23 mouse cellular contexts compared by ENCODE assay signal in genomic region chr16:67192852-67193415, GRCm38 (mm10).
DNase-seq lines count a peak whose midpoint lies in the region; ATAC-seq lines count a peak whose summit lies in the region.
"Had no signal": no experiment of that assay in that cellular context is flagged by ENCODE, and none has a peak within 500 bp of the region (broad histone marks: within the 10 kb centered on the region; RNA-seq: fewer than 3 reads in every experiment).

No protein-coding gene starts in this region.

- ATAC-seq in forebrain, embryonic 13.5 days: peak; percentile 41; the same call in 1 of the 2 replicates
- ATAC-seq in neural tube, embryonic 11.5 days (ENCODE audit: insufficient read depth, low FRiP score, low TSS enrichment): peak; percentile 40
- ATAC-seq in forebrain, embryonic 15.5 days (replicated peaks): 0 out of 2 replicates have a peak, but pooled peaks have one; percentile 35
- ATAC-seq: activated CD4-positive, CD25-positive, alpha-beta regulatory T cell, adult 4 months; intestine, embryonic 16.5 days; Patski had no signal

- H3K4me1 ChIP-seq in forebrain, embryonic 13.5 days: peaks cover 5% of the 10 kb centered on the region; the same call in 1 of the 2 replicates
- peaks cover 6% of the 10 kb centered on the region; the same call in 1 of the 2 replicates for H3K4me1 ChIP-seq in forebrain, embryonic 10.5 days
- no peaks in the 10 kb centered on the region for H3K4me1 ChIP-seq in neural tube, embryonic 11.5 days (ENCODE audit: control insufficient read depth, insufficient read depth, low read length)
- H3K4me1 ChIP-seq in forebrain, embryonic 15.5 days: 0 out of 2 replicates have a peak, but pooled peaks cover 3% of the 10 kb centered on the region
- H3K4me1 ChIP-seq: embryonic facial prominence, embryonic 15.5 days; heart, embryonic 13.5 days had no signal

- no peaks in the 10 kb centered on the region for H3K36me3 ChIP-seq in forebrain, embryonic 13.5 days (ENCODE audit: poor library complexity, severe bottlenecking)
- no peaks in the 10 kb centered on the region for H3K36me3 ChIP-seq in forebrain, embryonic 10.5 days (replicated peaks)
- no peaks in the 10 kb centered on the region for H3K36me3 ChIP-seq in neural tube, embryonic 11.5 days (ENCODE audit: control insufficient read depth, insufficient read depth, low read length)
- H3K36me3 ChIP-seq in forebrain, embryonic 15.5 days: no peaks in the 10 kb centered on the region
- H3K36me3 ChIP-seq: embryonic facial prominence, embryonic 15.5 days; heart, embryonic 13.5 days had no signal

- DNase-seq in forebrain, embryonic 10.5 days (ENCODE audit: extremely low spot score, low spot score): no peak
- DNase-seq in neural tube, embryonic 11.5 days (ENCODE audit: low spot score): no peak
- DNase-seq in neural tube, embryonic 10.5 days (ENCODE audit: extremely low spot score, low spot score): no peak
- peak; percentile 39 for DNase-seq in retina, embryonic 14.5 days (ENCODE audit: low spot score)
- no peak for DNase-seq in thymus, postnatal 10 days (ENCODE audit: low spot score in 2 of 2)
- DNase-seq in spleen, postnatal 36 days (ENCODE audit: low spot score in 2 of 2): no peak
- DNase-seq: adrenal gland, postnatal 14 days; cerebellum, adult 18-20 months; cerebellum, adult 9-11 months; cerebellum, postnatal 36 days; embryo, embryonic 11 days; gastrocnemius, adult 2 months; gastrocnemius, postnatal 25 days; heart, postnatal 36 days had no signal

- H3K9ac ChIP-seq in forebrain, embryonic 13.5 days: no peak overlapping the region
- no peak overlapping the region for H3K9ac ChIP-seq in neural tube, embryonic 11.5 days (ENCODE audit: low read length)
- H3K9ac ChIP-seq in forebrain, embryonic 15.5 days (replicated peaks): no peak overlapping the region
- H3K9ac ChIP-seq: embryonic facial prominence, embryonic 15.5 days; heart, embryonic 13.5 days had no signal

- 41% methylated on average over 4 of the region's 4 CpGs for WGBS in forebrain, embryonic 13.5 days
- WGBS in forebrain, embryonic 10.5 days: 75% methylated on average over 4 of the region's 4 CpGs
- 62% methylated on average over 4 of the region's 4 CpGs for WGBS in neural tube, embryonic 11.5 days
- 44% methylated on average over 4 of the region's 4 CpGs for WGBS in forebrain, embryonic 15.5 days

- H3K27ac ChIP-seq in forebrain, embryonic 13.5 days: no peak overlapping the region
- no peak overlapping the region for H3K27ac ChIP-seq in forebrain, embryonic 10.5 days
- H3K27ac ChIP-seq in neural tube, embryonic 11.5 days (ENCODE audit: low read depth, low read length): 0 out of 2 replicates have a peak overlapping the region, but pooled peaks have one; percentile 39
- H3K27ac ChIP-seq in forebrain, embryonic 15.5 days (replicated peaks): no peak overlapping the region
- H3K27ac ChIP-seq: embryonic facial prominence, embryonic 15.5 days; gastrocnemius, adult 2 months; heart, embryonic 13.5 days had no signal

- H3K27me3 ChIP-seq in forebrain, embryonic 13.5 days: no peaks in the 10 kb centered on the region
- H3K27me3 ChIP-seq in forebrain, embryonic 10.5 days (ENCODE audit: poor library complexity, severe bottlenecking): no peaks in the 10 kb centered on the region
- no peaks in the 10 kb centered on the region for H3K27me3 ChIP-seq in neural tube, embryonic 11.5 days (ENCODE audit: control insufficient read depth, insufficient read depth, low read length)
- H3K27me3 ChIP-seq in forebrain, embryonic 15.5 days: no peaks in the 10 kb centered on the region
- H3K27me3 ChIP-seq: CH12.LX; embryonic facial prominence, embryonic 15.5 days; heart, embryonic 13.5 days had no signal

- H3K4me2 ChIP-seq in forebrain, embryonic 13.5 days: no peak overlapping the region
- no peak overlapping the region for H3K4me2 ChIP-seq in neural tube, embryonic 11.5 days (ENCODE audit: low read depth)
- H3K4me2 ChIP-seq in forebrain, embryonic 15.5 days (replicated peaks): no peak overlapping the region
- H3K4me2 ChIP-seq: embryonic facial prominence, embryonic 15.5 days; heart, embryonic 13.5 days had no signal

- no peak overlapping the region for H3K4me3 ChIP-seq in forebrain, embryonic 13.5 days
- H3K4me3 ChIP-seq in forebrain, embryonic 10.5 days: no peak overlapping the region
- no peak overlapping the region for H3K4me3 ChIP-seq in neural tube, embryonic 11.5 days (ENCODE audit: low read depth, low read length)
- H3K4me3 ChIP-seq in forebrain, embryonic 15.5 days: no peak overlapping the region
- H3K4me3 ChIP-seq: embryonic facial prominence, embryonic 15.5 days; erythroblast, embryonic 14.5 days; gastrocnemius, adult 2 months; heart, embryonic 13.5 days had no signal

- no peaks in the 10 kb centered on the region for H3K9me3 ChIP-seq in forebrain, embryonic 13.5 days (replicated peaks)
- H3K9me3 ChIP-seq in forebrain, embryonic 10.5 days: no peaks in the 10 kb centered on the region
- no peaks in the 10 kb centered on the region for H3K9me3 ChIP-seq in neural tube, embryonic 11.5 days (ENCODE audit: control insufficient read depth, low read length)
- no peaks in the 10 kb centered on the region for H3K9me3 ChIP-seq in forebrain, embryonic 15.5 days
- H3K9me3 ChIP-seq: embryonic facial prominence, embryonic 15.5 days; heart, embryonic 13.5 days had no signal
